Mouse (Mus musculus) embryonic facial prominence, embryonic 14.5 days (tissue): ENCODE results near the gene Prkn. TPM values are rescaled to one million over a fixed set of nuclear protein-coding genes. Genes with fewer than 3 reads are reported as not detected.
A peak's percentile ranks its signal among the peaks of the same experiment; 100 is the strongest.
"Not testable (repeated sequence)": the region's sequence is repeated elsewhere in the genome, so short reads cannot be mapped to it uniquely, and the experiment has no call there.

Experiments used
- ATAC-seq: fragments of 200-750 bp; cut with Nextera tagmentation; 2 replicates; pipeline ENCODE4 v1.8.0; 2017; ENCODE audit warnings: low read depth, moderate number of reproducible peaks, moderate TSS enrichment
- DNase-seq: peaks from one replicate; pipeline ENCODE4 v3.0.0-alpha.2; 2015; ENCODE audit warnings: low spot score
- H3K27ac ChIP-seq: fragments of 300-500 bp; sonication (generic); replicated peaks from 2 replicates; pipeline ENCODE4 v1.5.1; 2014; ENCODE audit warnings: low read depth, mild to moderate bottlenecking, low read length, moderate library complexity
- H3K27me3 ChIP-seq: fragments of 300-500 bp; sonication (generic); replicated peaks from 2 replicates; pipeline ENCODE4 v1.6.1; 2014; ENCODE audit warnings: low read length; ENCODE audit not compliant: control insufficient read depth, insufficient read depth
- H3K36me3 ChIP-seq: fragments of 300-500 bp; sonication (generic); 2 replicates; pipeline ENCODE4 v1.6.1; 2014; ENCODE audit warnings: low read length, mixed read lengths; ENCODE audit not compliant: control insufficient read depth, insufficient read depth
- H3K4me1 ChIP-seq: fragments of 300-500 bp; sonication (generic); 2 replicates; pipeline ENCODE4 v1.6.1; 2014; ENCODE audit warnings: antibody characterized with exemption, low read length; ENCODE audit not compliant: control insufficient read depth, insufficient read depth
- H3K4me2 ChIP-seq: fragments of 300-500 bp; sonication (generic); 2 replicates; pipeline ENCODE4 v1.6.1; 2014; ENCODE audit warnings: low read depth, mild to moderate bottlenecking, low read length, moderate library complexity, mixed read lengths
- H3K4me3 ChIP-seq: fragments of 300-500 bp; sonication (generic); 2 replicates; pipeline ENCODE4 v1.5.1; 2014; ENCODE audit warnings: low read depth, mild to moderate bottlenecking, low read length
- H3K9ac ChIP-seq: fragments of 300-500 bp; sonication (generic); 2 replicates; pipeline ENCODE4 v1.6.1; 2014; ENCODE audit warnings: low read depth, mild to moderate bottlenecking, low read length, moderate library complexity, mixed read lengths
- H3K9me3 ChIP-seq: fragments of 300-500 bp; sonication (generic); 2 replicates; pipeline ENCODE4 v1.6.1; 2016; ENCODE audit warnings: low read length; ENCODE audit not compliant: control insufficient read depth
- WGBS: fragments of 180-500 bp; shearing (Covaris S2); extraction: QIAGEN DNeasy Blood & Tissue Kit; methylation state at CpG from one replicate; pipeline ENCODE4 v1.1.7; 2014; 5-methylcytosine and 5-hydroxymethylcytosine counted together
- polyA plus RNA-seq: library from polyadenylated mRNA; unstranded; fragments of >200 nt; fragmentation: Nextera tagmentation; extraction: Ambion mirVana; gene quantifications from 2 replicates; pipeline ENCODE4 v1.2.1, GENCODE M21; 2014

Gene Prkn
- polyA plus RNA-seq, 1 experiment from 2014 or later, result 2.9 TPM

- no peak overlapping the region for H3K9ac ChIP-seq
- ATAC-seq, result no peak
- H3K27me3 ChIP-seq, result no peaks in the 10 kb centered on the region
- no peaks in the 10 kb centered on the region for H3K9me3 ChIP-seq
- DNase-seq, result no peak
- peaks cover 8% of the 10 kb centered on the region; the same call in 1 of the 2 replicates for H3K4me1 ChIP-seq
- no peak overlapping the region for H3K4me3 ChIP-seq
- no peak overlapping the region for H3K27ac ChIP-seq
- 83% methylated on average over 4 of the region's 4 CpGs for WGBS
- no peak overlapping the region for H3K4me2 ChIP-seq
- H3K36me3 ChIP-seq, result no peaks in the 10 kb centered on the region
These were observed 1149.1 kb downstream of the Prkn start for GRCm38 (mm10) chr17:11989296-11989695.

- Histone ChIP-seq H3K4me3 (no peak overlapping the region), H3K27ac (no peak overlapping the region; the same call in 1 of the 2 replicates), H3K9me3 (no peaks in the 10 kb centered on the region), H3K4me2 (no peak overlapping the region), H3K27me3 (no peaks in the 10 kb centered on the region), H3K4me1 (peaks cover 8% of the 10 kb centered on the region; the same call in 1 of the 2 replicates), H3K36me3 (no peaks in the 10 kb centered on the region), H3K9ac (no peak overlapping the region)
- 36% methylated on average over 11 of the region's 11 CpGs for WGBS
- no peak for DNase-seq
- ATAC-seq, result no peak
These were observed 1150.4 kb downstream of the Prkn start for GRCm38 (mm10) chr17:11990386-11991087.

GRCm38 (mm10) chr17:11993249-11993648, 1153.1 kb downstream of the Prkn start:
- Histone ChIP-seq H3K27ac (no peak overlapping the region), H3K9me3 (no peaks in the 10 kb centered on the region), H3K27me3 (no peaks in the 10 kb centered on the region), H3K4me1 (peaks cover 8% of the 10 kb centered on the region; the same call in 1 of the 2 replicates), H3K4me3 (no peak overlapping the region), H3K4me2 (peak overlapping the region; percentile 21; the same call in 1 of the 2 replicates), H3K36me3 (no peaks in the 10 kb centered on the region), H3K9ac (no peak overlapping the region)
- ATAC-seq (0 out of 2 replicates have a peak, but pooled peaks have one; percentile 47), DNase-seq (peak; percentile 71)
- 26% methylated on average over 8 of the region's 8 CpGs for WGBS

- no peak for ATAC-seq
- H3K36me3 ChIP-seq, result no peaks in the 10 kb centered on the region
- WGBS, result 66% methylated on average over 3 of the region's 3 CpGs
These were observed 1154.1 kb downstream of the Prkn start for GRCm38 (mm10) chr17:11994252-11994651.

GRCm38 (mm10) chr17:11994754-11995153, 1154.6 kb downstream of the Prkn start:
- not testable (repeated sequence) for H3K9ac ChIP-seq, H3K27ac ChIP-seq, H3K4me3 ChIP-seq, H3K36me3 ChIP-seq, DNase-seq, H3K27me3 ChIP-seq, H3K9me3 ChIP-seq, H3K4me1 ChIP-seq, ATAC-seq, H3K4me2 ChIP-seq
- WGBS, result 75% methylated on average over 3 of the region's 3 CpGs

More at GRCm38 (mm10) chr17:11994252-11994651, 1154.1 kb downstream of the Prkn start:
- no peak for DNase-seq
- peaks cover 5% of the 10 kb centered on the region; the same call in 1 of the 2 replicates for H3K4me1 ChIP-seq
- H3K27ac ChIP-seq, result no peak overlapping the region
- H3K9ac ChIP-seq, result no peak overlapping the region
- no peak overlapping the region for H3K4me2 ChIP-seq
- H3K9me3 ChIP-seq, result no peaks in the 10 kb centered on the region
- H3K4me3 ChIP-seq, result no peak overlapping the region
- no peaks in the 10 kb centered on the region for H3K27me3 ChIP-seq

- DNase-seq (no peak), ATAC-seq (no peak)
- H3K27me3 ChIP-seq, result no peaks in the 10 kb centered on the region
- H3K9me3 ChIP-seq, result no peaks in the 10 kb centered on the region
- no peak overlapping the region for H3K4me2 ChIP-seq
- WGBS, result 85% methylated on average over 3 of the region's 3 CpGs
- H3K27ac ChIP-seq, result no peak overlapping the region
- no peak overlapping the region for H3K4me3 ChIP-seq
- H3K4me1 ChIP-seq, result peaks cover 5% of the 10 kb centered on the region; the same call in 1 of the 2 replicates
- H3K36me3 ChIP-seq, result no peaks in the 10 kb centered on the region
- no peak overlapping the region for H3K9ac ChIP-seq
These were observed 1155.3 kb downstream of the Prkn start for GRCm38 (mm10) chr17:11995522-11995921.

GRCm38 (mm10) chr17:11996311-11996710, 1156.1 kb downstream of the Prkn start:
- Histone ChIP-seq H3K27me3 (no peaks in the 10 kb centered on the region), H3K9me3 (no peaks in the 10 kb centered on the region), H3K4me2 (no peak overlapping the region), H3K36me3 (no peaks in the 10 kb centered on the region), H3K4me1 (no peaks in the 10 kb centered on the region), H3K4me3 (no peak overlapping the region), H3K27ac (no peak overlapping the region), H3K9ac (no peak overlapping the region)
- 69% methylated on average over 9 of the region's 9 CpGs for WGBS
- no peak for ATAC-seq
- DNase-seq, result no peak

GRCm38 (mm10) chr17:12000285-12000684, 1160.1 kb downstream of the Prkn start:
- no peak overlapping the region for H3K4me3 ChIP-seq
- H3K9ac ChIP-seq, result no peak overlapping the region
- DNase-seq, result no peak
- ATAC-seq, result no peak
- 76% methylated on average over 9 of the region's 9 CpGs for WGBS
- no peaks in the 10 kb centered on the region for H3K36me3 ChIP-seq
- no peak overlapping the region for H3K27ac ChIP-seq
- no peaks in the 10 kb centered on the region for H3K9me3 ChIP-seq
- no peaks in the 10 kb centered on the region for H3K4me1 ChIP-seq
- H3K4me2 ChIP-seq, result no peak overlapping the region
- no peaks in the 10 kb centered on the region for H3K27me3 ChIP-seq

GRCm38 (mm10) chr17:12021326-12021725, 1181.1 kb downstream of the Prkn start:
- no peak for ATAC-seq

More at GRCm38 (mm10) chr17:12021326-12021725, 1181.1 kb downstream of the Prkn start:
- 48% methylated on average over 3 of the region's 3 CpGs for WGBS
- Histone ChIP-seq H3K36me3 (no peaks in the 10 kb centered on the region), H3K9me3 (peaks cover 11% of the 10 kb centered on the region), H3K27ac (no peak overlapping the region), H3K9ac (no peak overlapping the region), H3K27me3 (no peaks in the 10 kb centered on the region), H3K4me1 (no peaks in the 10 kb centered on the region), H3K4me3 (no peak overlapping the region), H3K4me2 (no peak overlapping the region)
- DNase-seq, result no peak
